8 mouse cellular contexts compared by ENCODE assay signal in the genomic region with DNA sequence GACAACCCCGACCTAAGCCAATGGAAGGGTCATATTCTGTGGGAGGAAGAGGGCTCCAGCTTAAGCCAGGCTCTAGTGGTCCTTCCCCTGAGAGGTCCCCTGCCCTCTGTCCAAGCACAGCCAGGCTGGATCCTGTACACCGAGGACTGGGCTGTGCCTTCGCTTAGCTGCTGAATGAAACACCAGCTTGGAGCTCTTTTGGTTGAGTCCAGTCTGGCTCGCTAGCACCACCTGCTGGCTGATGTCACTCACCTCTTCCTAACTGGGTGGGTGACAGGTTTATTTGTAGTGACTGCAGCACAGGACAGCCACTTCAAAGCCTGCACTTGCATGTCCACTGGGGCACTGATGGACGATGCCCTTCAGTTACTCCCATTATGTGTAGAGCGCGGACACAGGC. TPM values are rescaled to one million over a fixed set of nuclear protein-coding genes. Genes with fewer than 3 reads are reported as not detected.
DNase-seq lines count a peak whose midpoint lies in the region; ATAC-seq and TF ChIP-seq lines count a peak whose summit lies in the region.

No protein-coding gene starts in this region.

- peaks cover 56% of the 10 kb centered on the region for H3K36me3 ChIP-seq in ES-Bruce4 (ENCODE audit: control insufficient read depth, insufficient read depth, low read length, poor library complexity, severe bottlenecking)
- peaks cover 90% of the 10 kb centered on the region for H3K36me3 ChIP-seq in forebrain, embryonic 13.5 days (ENCODE audit: poor library complexity, severe bottlenecking)
- H3K36me3 ChIP-seq in thymus, adult 2 months (ENCODE audit: control insufficient read depth, insufficient read depth, low read length) = peaks cover 14% of the 10 kb centered on the region

- intact Hi-C loops in heart, postnatal 14 days (cut with DNase I) = loop anchor here (1.0 to 2.0 kb wide), 2 partner anchors 56 to 110 kb away; no protein-coding TSS in a partner anchor

- ATAC-seq in cerebellum, adult (ENCODE audit: insufficient number of reproducible peaks, low FRiP score, low TSS enrichment) = peak; percentile 72
- peak; percentile 59 for ATAC-seq in forebrain, embryonic 13.5 days

- TF ChIP-seq CTCF in ES-Bruce4 (IDR thresholded peaks at IDR 0.05; ENCODE audit: low read depth, low read length) = peak; percentile 93
- TF ChIP-seq CTCF in lung, adult 2 months (IDR thresholded peaks at IDR 0.05; ENCODE audit: insufficient read depth, low read length) = peak; percentile 97
- peak; percentile 87 for TF ChIP-seq CTCF in thymus, adult 2 months (IDR thresholded peaks at IDR 0.05; ENCODE audit: borderline replicate concordance, control insufficient read depth, extremely low read depth, insufficient read depth, low read length, poor library complexity)

- H3K4me1 ChIP-seq in ES-Bruce4 (ENCODE audit: control insufficient read depth, insufficient read depth, low read length) = peaks cover 2% of the 10 kb centered on the region
- peaks cover 26% of the 10 kb centered on the region for H3K4me1 ChIP-seq in forebrain, embryonic 13.5 days
- no peaks in the 10 kb centered on the region for H3K4me1 ChIP-seq in lung, adult 2 months (ENCODE audit: control insufficient read depth, insufficient read depth, low read length)
- no peaks in the 10 kb centered on the region for H3K4me1 ChIP-seq in thymus, adult 2 months (replicated peaks; ENCODE audit: control insufficient read depth, insufficient read depth, low read length)

- WGBS in forebrain, embryonic 13.5 days = 47% methylated on average over 7 of the region's 7 CpGs
- 43% methylated on average over 7 of the region's 7 CpGs for WGBS in lung, adult 2 months
- 68% methylated on average over 7 of the region's 7 CpGs for WGBS in thymus, adult 2 months

- no peaks in the 10 kb centered on the region for H3K27me3 ChIP-seq in ES-Bruce4 (ENCODE audit: control insufficient read depth, insufficient read depth, low read length, poor library complexity, severe bottlenecking)
- no peaks in the 10 kb centered on the region for H3K27me3 ChIP-seq in forebrain, embryonic 13.5 days
- H3K27me3 ChIP-seq in thymus, adult 2 months (ENCODE audit: control insufficient read depth, insufficient read depth, low read length) = no peaks in the 10 kb centered on the region

- H3K27ac ChIP-seq in ES-Bruce4 (ENCODE audit: insufficient read depth, low read length) = no peak overlapping the region
- no peak overlapping the region for H3K27ac ChIP-seq in forebrain, embryonic 13.5 days
- no peak overlapping the region for H3K27ac ChIP-seq in thymus, adult 2 months (ENCODE audit: control insufficient read depth, insufficient read depth, low read length)

- no peak for TF ChIP-seq EP300 in ES-Bruce4 (IDR thresholded peaks at IDR 0.05; ENCODE audit: insufficient read depth, low read depth, low read length)

- no peak for TF ChIP-seq POLR2A in ES-Bruce4 (IDR thresholded peaks at IDR 0.05; ENCODE audit: insufficient read depth, low read length)
- TF ChIP-seq POLR2A in lung, adult 2 months (IDR thresholded peaks at IDR 0.05; ENCODE audit: borderline replicate concordance, extremely low read depth, low read depth, low read length) = no peak
- TF ChIP-seq POLR2A in thymus, adult 2 months (IDR thresholded peaks at IDR 0.05; ENCODE audit: control insufficient read depth, extremely low read depth, insufficient read depth, low read length, poor library complexity) = no peak

- no peak overlapping the region for H3K4me3 ChIP-seq in ES-Bruce4 (ENCODE audit: low read depth, low read length)
- no peak overlapping the region for H3K4me3 ChIP-seq in forebrain, embryonic 13.5 days
- no peak overlapping the region for H3K4me3 ChIP-seq in lung, adult 2 months (replicated peaks; ENCODE audit: extremely low read depth, low read depth, low read length)
- H3K4me3 ChIP-seq in thymus, adult 2 months (ENCODE audit: control insufficient read depth, insufficient read depth, low read length) = no peak overlapping the region

- peak; percentile 87 to 93 for DNase-seq in heart, postnatal 14 days
- DNase-seq in layer of hippocampus, adult 11-12 months (ENCODE audit: low spot score) = peak; percentile 77
- peak; percentile 83 for DNase-seq in lung, adult 2 months
- DNase-seq in ovary, postnatal 14 days (ENCODE audit: low spot score) = peak; percentile 78
- peak; percentile 73 for DNase-seq in thymus, adult 2 months

- no peaks in the 10 kb centered on the region for H3K9me3 ChIP-seq in ES-Bruce4 (replicated peaks; ENCODE audit: control insufficient read depth, insufficient read depth, low read length, poor library complexity, severe bottlenecking)
- H3K9me3 ChIP-seq in forebrain, embryonic 13.5 days (replicated peaks) = no peaks in the 10 kb centered on the region

- H3K4me2 ChIP-seq in forebrain, embryonic 13.5 days = no peak overlapping the region

- H3K9ac ChIP-seq in ES-Bruce4 (ENCODE audit: low read depth, poor library complexity, severe bottlenecking) = no peak overlapping the region
- H3K9ac ChIP-seq in forebrain, embryonic 13.5 days = no peak overlapping the region

RNA-seq across cellular contexts. Expression of gene 1700088E04Rik, which starts 7.5 kb away (rescaled TPM):
- 1.4 TPM in 2 replicates for polyA plus RNA-seq in ES-Bruce4 (2011; ENCODE audit: insufficient read depth, insufficient read length, low read depth, missing spikeins)
- 12.1 and 13.7 TPM in 2 replicates for polyA plus RNA-seq in forebrain, embryonic 13.5 days (2015; fragmentation: Nextera tagmentation; extraction: Ambion mirVana)
- total RNA-seq in heart, postnatal 14 days (2021) = 1 to 10 TPM; 1.3 to 2.7 TPM
- polyA plus RNA-seq in lung, adult 2 months (2012; rRNA removed) = 20.1 and 20.8 TPM in 2 replicates
- 1.3 and 1.8 TPM in 2 replicates for polyA plus RNA-seq in thymus, adult 2 months (2012; rRNA removed)

RNA-seq across cellular contexts. Expression of gene Polr2f, which starts 7.7 kb away (rescaled TPM):
- polyA plus RNA-seq in ES-Bruce4 (2011; ENCODE audit: insufficient read depth, insufficient read length, low read depth, missing spikeins) = 162 and 166 TPM in 2 replicates
- 300 and 353 TPM in 2 replicates for polyA plus RNA-seq in forebrain, embryonic 13.5 days (2015; fragmentation: Nextera tagmentation; extraction: Ambion mirVana)
- total RNA-seq in heart, postnatal 14 days (2021) = 100 to 1,000 TPM; 111 to 116 TPM
- 35.2 and 38.9 TPM in 2 replicates for polyA plus RNA-seq in lung, adult 2 months (2012; rRNA removed)
- 37.3 and 38.0 TPM in 2 replicates for polyA plus RNA-seq in thymus, adult 2 months (2012; rRNA removed)

RNA-seq across cellular contexts. Expression of gene Sox10, which starts 16.5 kb away (rescaled TPM):
- polyA plus RNA-seq in ES-Bruce4 (2011; ENCODE audit: insufficient read depth, insufficient read length, low read depth, missing spikeins) = 0.43 and 1.4 TPM in 2 replicates
- 0.45 and 0.49 TPM in 2 replicates for polyA plus RNA-seq in forebrain, embryonic 13.5 days (2015; fragmentation: Nextera tagmentation; extraction: Ambion mirVana)
- 1 to 10 TPM; 1.6 to 1.8 TPM for total RNA-seq in heart, postnatal 14 days (2021)
- 1.4 and 3.6 TPM in 2 replicates for polyA plus RNA-seq in lung, adult 2 months (2012; rRNA removed)
- polyA plus RNA-seq in thymus, adult 2 months (2012; rRNA removed) = 0.87 and 0.88 TPM in 2 replicates

RNA-seq across cellular contexts. Expression of gene Micall1, which starts 39.8 kb away (rescaled TPM):
- polyA plus RNA-seq in ES-Bruce4 (2011; ENCODE audit: insufficient read depth, insufficient read length, low read depth, missing spikeins) = 12.4 and 13.4 TPM in 2 replicates
- 5.4 and 6.5 TPM in 2 replicates for polyA plus RNA-seq in forebrain, embryonic 13.5 days (2015; fragmentation: Nextera tagmentation; extraction: Ambion mirVana)
- total RNA-seq in heart, postnatal 14 days (2021) = 10 to 100 TPM; 61.2 to 64.9 TPM
- 31.9 and 36.1 TPM in 2 replicates for polyA plus RNA-seq in lung, adult 2 months (2012; rRNA removed)
- polyA plus RNA-seq in thymus, adult 2 months (2012; rRNA removed) = 46.1 and 47.3 TPM in 2 replicates
